Mouse (Mus musculus) CD8-positive naive resting alpha-beta T cell, adult 2 months (primary cell): ENCODE results near the gene Atr.
"Not testable (repeated sequence)": the region's sequence is repeated elsewhere in the genome, so short reads cannot be mapped to it uniquely, and the experiment has no call there.

Experiments used
- DNase-seq, 2 experiments: peaks; one replicate each; pipeline ENCODE4 v3.0.0; 2022; ENCODE audit warnings: low read depth in 2 of 2, low spot score in 2 of 2

Gene Atr

GRCm38 (mm10) chr9:95897392-95897791 lies 40.0 kb downstream of the Atr start:
- no peak for DNase-seq

GRCm38 (mm10) chr9:95932855-95933254 lies 75.5 kb downstream of the Atr start:
- DNase-seq: no peak

- DNase-seq: no peak
These were observed 96.3 kb downstream of the Atr start for GRCm38 (mm10) chr9:95953658-95954057.

GRCm38 (mm10) chr9:95954226-95954584 lies 96.8 kb downstream of the Atr start:
- no peak for DNase-seq

- peak; percentile 87 to 94 for DNase-seq
These were observed 97.4 kb downstream of the Atr start, which contains the start of gene Xrn1 for GRCm38 (mm10) chr9:95954585-95955461. Gene Xrn1 (plus strand): TSS chr9:95954760.

DNA sequence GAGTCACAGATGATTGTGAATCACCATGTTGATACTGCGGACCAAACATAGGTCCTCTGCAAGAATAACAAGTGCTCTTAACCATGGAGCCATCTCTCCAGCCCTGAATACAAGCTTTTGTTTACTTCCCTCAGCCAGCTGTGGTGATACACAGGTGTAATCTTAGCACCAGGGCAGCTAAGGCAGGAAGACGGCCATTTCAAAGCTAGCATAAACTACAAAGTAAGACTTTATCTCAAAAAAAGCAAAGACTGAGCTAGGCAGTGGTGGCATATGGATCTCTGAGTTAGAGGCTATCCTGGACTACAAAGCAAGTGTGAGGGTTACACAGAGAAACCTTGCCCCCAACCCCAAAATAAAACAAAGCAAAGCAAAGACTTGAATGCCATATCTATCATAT lies 100.2 kb downstream of the Atr start:
- DNase-seq: no peak

DNA sequence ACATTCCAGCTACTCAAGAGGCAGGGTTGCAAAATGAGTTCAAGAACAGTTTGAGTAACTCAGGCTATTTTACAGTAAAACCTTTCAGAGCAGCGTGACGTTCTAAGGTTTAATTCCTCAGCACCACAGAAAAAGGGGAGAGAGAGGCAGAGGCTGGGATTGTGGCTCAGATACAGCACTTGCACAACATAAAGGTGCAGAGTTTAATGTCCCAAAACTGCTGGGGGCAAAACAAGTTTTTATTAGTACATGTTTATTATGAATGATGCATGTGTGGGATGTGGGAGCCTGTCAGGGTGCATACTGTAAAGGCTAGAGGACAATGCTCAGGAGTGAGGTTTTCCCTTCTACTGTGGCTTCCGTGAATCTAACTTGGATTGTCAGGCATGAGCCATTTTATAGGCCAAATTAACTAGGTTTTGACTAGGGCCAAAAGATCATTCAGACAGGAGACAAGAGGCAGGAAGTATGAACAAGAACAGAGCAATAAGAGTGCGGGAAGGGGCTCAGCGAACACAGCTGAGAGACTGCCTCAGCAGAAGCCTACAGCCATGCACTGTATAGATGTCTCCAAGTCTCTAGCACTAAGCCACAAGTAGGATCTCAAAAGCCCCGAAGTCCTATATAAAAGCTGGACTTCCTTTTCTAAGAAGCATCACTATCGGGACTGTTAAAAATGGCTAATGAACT lies 100.8 kb downstream of the Atr start:
- no peak for DNase-seq

DNA sequence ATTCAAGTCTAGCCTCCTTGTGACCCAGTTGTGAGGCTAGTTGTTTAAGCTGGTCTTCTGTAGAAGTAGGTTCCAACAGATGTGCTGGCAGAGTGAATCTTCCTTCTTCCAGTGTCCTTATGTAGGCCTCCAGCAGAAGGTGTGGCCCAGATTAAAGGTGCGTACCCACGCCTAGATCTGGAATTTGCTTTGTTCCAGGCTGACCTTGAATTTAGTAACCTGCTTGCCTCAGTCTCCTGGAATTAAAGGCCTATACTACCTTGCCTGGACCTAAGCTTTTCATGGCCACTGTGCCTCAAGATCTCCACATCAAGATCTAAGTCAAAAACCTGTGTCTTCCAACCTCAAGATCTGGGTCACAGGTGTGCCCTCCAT lies 101.3 kb downstream of the Atr start:
- not testable (repeated sequence) for DNase-seq

DNA sequence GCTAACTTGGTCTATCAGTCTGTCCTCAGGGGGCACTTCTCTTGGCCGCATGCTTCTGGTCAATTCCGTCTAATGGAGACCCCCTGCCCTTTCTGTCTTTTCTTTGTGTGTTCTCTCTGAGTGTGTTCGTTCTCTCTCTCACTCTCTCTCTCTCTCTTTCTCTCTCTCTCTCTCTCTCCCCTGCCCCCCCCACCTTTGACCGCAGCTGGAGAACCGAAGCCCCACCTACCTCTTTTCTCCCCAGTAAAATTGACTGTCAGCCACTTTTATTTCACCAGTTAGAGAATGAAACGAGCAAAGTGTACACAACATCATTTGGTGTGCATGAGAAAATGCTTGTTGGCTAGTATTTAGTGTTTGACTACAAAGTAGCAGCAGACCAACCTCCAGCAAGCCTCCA lies 101.8 kb downstream of the Atr start:
- no peak for DNase-seq

DNA sequence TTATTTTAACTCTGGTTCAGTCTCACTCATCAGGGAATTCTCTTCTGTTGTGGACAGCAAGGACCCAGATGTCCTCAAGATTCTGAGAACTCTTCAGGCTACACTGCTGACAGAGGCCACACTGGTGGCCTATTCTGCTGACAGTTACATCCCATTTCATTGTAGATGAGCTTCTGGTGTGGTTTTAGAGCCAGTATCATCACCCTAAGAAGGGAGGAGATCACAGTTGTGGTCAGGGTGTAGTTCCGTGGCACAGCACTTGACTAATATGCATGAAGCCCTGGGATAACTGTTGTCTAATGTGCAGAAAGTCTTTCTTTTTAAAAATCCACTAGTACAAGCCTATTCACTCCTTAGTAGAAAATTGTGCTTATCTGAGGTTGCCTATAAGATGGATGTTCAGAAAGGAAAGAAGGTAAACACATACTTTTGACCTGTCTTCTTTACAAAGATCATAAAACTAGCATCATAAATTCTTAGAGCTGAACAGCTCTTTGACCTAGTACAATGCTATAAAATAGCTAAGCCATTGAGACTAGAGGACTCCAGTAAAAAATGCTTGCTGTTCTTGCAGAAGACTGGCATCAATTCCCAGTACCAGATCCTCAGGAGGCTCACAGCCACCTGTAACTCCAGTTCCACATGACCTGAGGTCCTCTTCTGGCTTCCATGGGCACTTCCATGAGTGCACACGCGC lies 102.5 kb downstream of the Atr start:
- DNase-seq: no peak

- no peak for DNase-seq
These were observed 103.7 kb downstream of the Atr start for GRCm38 (mm10) chr9:95961058-95961457.

DNA sequence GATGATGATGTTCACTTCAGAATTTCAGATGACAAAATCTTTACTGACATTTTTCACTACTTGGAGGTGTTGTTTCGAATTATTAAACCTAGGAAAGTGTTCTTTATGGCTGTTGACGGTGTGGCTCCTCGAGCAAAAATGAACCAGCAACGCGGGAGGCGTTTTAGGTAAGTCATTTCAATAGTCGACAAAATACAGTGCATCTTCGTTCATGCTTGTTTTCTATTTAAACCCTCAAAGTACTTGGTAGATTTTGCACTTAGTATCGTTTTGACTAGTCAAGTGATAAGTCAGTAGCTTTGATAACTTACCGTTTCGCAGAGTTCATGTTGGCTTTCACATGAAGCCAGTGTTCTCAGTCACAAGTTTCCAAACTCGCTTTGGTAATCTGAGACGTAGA lies 106.6 kb downstream of the Atr start:
- no peak for DNase-seq

- DNase-seq: no peak
These were observed 120.9 kb downstream of the Atr start for GRCm38 (mm10) chr9:95978279-95978678.

DNA sequence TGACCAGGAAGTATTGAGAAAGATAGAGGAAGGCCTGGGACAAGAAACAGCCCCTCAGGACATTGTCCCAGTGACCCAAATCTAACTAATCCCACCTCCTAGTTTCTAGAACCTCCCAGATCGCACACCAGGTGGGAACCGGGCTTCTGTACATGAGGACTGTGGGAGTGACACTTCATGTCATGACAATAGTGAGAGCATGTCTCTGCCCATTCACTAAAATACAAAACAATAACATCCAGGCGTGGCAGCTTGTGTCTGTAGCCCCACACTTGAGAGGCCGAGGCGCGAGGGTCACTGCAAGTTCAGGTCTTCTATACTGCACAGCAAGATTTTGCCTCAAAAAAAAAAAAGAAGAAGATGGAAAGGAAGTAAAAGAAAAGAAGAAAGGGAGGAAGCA lies 122.5 kb downstream of the Atr start:
- DNase-seq: no peak

GRCm38 (mm10) chr9:95992255-95992654 lies 134.9 kb downstream of the Atr start:
- no peak for DNase-seq
